Mouse (Mus musculus): Measurements from ENCODE around the gene Calm5.
"Not testable (repeated sequence)": the region's sequence is repeated elsewhere in the genome, so short reads cannot be mapped to it uniquely, and the experiment has no call there.

Gene Calm5

DNA sequence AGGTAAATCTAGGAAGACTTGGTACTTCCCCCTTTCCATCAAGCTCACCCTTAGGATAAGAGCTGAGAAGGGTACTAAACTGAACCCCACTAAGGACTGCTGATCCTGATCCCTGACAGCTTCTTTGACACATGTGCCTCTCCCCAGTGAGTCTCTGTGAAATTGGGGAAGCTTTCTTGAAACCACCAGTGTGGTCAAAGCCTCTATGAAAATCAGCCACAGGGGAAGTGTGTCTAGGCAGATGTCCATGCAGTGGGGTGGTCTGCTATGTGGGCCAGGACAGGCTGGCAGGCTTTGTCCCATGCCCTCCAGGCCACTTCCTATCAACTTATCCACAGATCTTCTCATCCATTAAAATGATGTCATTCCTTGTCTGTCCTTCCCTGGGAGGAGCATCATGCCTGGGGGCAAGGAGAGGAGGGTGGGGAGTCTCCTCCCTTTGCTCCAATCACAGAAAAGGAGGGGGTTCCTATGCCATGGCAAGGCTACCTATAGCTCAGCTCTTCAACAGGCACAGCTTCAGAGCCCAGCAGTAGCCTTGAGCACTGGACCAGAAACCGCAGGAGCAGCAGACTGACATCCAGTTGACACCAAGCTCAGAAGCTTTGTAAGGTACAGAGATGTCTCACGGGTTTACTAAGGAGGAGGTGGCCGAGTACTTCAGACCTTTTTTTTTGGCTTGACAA is at the start of gene Calm5:
TSS of gene Calm5 (plus strand) at position 526 of the 686 bp plus-strand sequence.
- not testable (repeated sequence) for DNase-seq

- peak; percentile 51 to 66 for DNase-seq
Observed at GRCm38 (mm10) chr13:3804186-3804585, 49.8 kb upstream of the Calm5 start, which contains the start of gene Calml3. Gene Calml3, minus strand, starts transcription at chr13:3804316.

- peak; percentile 34 to 47 for DNase-seq
Observed at GRCm38 (mm10) chr13:3805132-3805531, 48.8 kb upstream of the Calm5 start.

- no peak for DNase-seq
Observed at GRCm38 (mm10) chr13:3805638-3806037, 48.3 kb upstream of the Calm5 start.

DNA sequence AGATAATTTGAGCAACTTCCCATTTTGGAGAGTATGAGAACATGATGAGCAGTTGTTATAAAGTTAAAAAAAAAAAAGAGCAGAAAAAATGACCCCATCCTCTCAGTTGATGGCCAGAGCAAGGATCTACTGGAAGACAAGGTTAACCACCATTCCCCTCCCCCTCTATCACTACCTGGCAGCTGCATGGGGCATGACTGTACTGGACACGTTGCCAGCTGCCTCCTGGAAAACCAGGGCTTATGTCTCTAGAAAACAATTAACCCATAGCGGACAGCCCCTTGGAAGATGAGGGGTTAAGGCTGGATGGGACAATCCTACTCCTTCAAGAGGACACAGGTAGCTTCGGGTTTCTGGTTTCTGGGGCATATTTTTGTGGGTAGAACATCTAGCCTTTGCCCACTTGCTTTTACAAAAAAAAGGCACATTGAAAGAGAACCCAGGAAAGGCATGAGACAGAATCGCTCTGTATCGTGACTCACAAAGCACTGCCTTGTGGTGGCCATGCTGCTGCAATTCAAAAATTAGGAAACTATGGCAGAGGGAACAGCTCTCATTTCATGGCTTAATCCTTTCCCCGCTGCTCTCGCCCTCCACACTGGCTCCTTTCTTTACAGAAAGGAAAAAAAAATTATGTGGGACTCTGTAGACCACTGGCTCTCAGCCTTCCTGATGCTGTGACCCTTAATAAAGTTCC is 46.7 kb upstream of the Calm5 start:
- no peak for DNase-seq

- no peak for DNase-seq
Observed at GRCm38 (mm10) chr13:3818012-3818739, 35.8 kb upstream of the Calm5 start.

DNA sequence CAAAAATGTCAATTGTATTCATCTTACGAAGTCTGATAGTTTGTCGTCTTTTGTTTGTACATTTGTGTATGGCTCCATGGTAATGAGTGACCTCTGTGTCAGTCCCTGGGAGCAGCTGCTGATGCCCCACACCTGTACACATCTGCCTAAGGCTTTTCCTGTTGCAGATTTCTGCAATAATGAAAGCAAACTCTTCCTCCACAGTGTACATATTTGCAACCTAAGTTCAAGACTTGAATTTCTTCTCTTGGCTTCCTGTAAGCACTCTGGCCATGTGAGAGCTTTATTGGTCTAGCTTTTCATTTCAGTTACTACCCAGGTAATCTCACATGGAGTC is 35.3 kb upstream of the Calm5 start:
- no peak for DNase-seq

DNA sequence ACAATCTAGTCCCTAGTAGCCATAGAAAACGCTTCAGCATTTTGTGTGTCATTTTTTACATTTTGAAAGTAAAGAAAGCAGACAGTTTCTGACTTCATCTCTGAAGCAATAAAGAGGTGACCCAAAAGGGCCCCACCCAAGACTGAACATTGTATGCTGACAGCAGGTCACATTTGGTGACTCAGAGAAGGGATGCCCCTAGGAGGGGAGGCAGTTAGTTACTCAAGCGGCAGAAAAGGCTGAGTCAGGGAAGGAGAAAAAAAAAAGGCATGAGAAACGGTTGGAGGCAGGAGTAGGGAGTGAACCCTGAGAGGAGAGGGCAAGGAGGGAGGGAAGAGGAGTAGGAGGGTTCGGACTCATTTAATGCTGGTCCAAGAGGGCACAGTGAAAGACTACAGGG is 31.9 kb upstream of the Calm5 start:
- DNase-seq = no peak

DNA sequence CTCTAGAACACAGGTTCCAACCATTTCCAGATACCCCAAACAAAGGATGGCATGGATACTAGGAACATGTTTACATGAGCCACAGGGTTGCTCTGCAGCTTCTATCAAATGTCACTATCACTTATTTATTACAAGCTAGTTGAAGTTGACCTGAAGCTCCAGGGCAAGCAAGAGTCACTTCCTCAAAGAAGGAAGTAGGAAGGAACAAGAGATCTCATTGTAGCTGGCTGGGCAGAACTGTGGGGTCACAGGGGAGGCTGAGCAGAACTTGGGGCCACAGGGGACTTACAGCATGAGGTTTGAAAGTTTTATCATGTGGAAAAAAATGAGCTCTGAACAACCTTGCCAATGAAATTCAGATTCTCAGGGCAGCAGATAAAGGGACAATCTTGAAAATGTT is 28.2 kb upstream of the Calm5 start:
- DNase-seq = no peak

DNA sequence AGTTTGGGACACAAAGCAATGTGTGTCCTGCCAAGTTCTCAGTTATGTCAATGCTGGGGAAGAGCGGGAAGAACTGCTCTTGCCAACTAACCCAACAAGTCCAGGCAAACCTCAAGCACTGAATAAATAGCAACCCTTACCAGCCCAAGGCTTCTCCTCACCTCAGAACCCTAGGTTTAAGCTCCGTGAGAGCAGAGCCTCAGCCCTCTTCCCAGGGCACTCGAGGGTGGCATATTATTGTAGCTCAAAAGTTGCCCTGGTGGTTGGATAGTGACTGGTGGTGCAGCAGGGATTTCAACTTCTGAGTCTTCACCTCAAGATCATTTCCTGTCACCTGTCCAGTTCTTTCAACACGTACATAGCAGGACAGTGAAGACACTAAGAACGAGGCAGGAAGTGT is 22.4 kb upstream of the Calm5 start:
- DNase-seq = no peak

DNA sequence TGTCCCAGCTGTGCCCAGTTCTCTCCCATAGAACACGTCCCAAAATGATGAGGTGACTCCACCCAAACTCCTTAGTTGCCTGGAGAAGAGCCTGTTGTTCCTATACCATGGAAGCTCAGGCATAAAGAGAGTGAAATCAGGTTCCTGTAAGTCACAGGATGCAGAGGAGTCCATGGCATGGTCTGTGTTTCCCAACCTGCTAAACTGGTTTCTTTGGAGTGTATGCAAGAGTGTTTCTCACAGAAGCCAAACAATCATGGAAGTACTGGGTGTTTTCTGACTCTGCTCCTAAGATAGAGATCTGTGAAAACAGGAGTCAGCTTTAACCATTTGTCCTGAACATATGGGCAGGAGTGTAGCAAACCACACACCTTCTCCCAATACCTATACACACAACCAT is 22.0 kb upstream of the Calm5 start:
- DNase-seq = no peak

DNA sequence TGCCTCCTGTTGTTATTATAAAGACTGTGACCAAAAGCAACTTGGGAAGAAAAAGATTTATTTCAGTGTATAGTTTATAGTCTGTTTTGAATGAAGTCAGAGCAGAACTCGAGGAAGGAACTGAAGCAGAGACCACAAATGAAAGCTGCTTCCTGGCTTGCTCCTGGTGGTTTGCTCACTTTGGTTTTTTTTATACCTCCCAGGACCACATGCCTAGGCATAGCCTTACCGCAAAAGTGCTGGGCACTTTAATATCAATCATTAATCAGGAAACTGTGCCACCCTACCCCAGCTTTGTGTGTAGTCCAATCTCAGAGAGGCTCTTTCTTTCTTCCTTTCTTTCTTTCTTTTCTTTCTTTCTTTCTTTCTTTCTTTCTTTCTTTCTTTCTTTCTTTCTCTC is 21.5 kb upstream of the Calm5 start:
- DNase-seq = no peak

DNA sequence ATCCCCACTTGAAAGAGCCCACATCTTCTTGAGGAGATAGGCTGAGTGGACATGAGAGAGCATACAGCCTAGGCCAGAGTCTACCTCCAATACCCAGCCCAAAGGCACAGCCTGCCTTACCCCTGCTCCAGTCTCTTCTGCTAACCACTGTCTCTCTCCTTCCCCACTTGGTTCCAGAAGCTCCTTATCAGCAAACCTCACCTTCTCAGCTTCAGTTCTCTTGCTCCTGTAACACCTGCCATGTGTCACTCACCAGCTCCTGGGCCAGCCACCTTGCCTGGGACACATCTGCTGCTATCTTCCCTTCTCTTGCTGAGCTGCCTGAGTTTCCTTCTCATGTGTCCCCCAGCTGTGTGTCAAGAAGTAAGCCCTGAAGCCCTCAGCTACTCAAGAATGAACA is 20.3 kb upstream of the Calm5 start:
- DNase-seq = not testable (repeated sequence)

DNA sequence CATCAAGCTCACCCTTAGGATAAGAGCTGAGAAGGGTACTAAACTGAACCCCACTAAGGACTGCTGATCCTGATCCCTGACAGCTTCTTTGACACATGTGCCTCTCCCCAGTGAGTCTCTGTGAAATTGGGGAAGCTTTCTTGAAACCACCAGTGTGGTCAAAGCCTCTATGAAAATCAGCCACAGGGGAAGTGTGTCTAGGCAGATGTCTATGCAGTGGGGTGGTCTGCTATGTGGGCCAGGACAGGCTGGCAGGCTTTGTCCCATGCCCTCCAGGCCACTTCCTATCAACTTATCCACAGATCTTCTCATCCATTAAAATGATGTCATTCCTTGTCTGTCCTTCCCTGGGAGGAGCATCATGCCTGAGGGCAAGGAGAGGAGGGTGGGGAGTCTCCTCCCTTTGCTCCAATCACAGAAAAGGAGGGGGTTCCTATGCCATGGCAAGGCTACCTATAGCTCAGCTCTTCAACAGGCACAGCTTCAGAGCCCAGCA is 16.6 kb upstream of the Calm5 start, which contains the start of gene Calm4:
TSS of gene Calm4 (plus strand) at position 446 of the 496 bp plus-strand sequence.
- not testable (repeated sequence) for DNase-seq

DNA sequence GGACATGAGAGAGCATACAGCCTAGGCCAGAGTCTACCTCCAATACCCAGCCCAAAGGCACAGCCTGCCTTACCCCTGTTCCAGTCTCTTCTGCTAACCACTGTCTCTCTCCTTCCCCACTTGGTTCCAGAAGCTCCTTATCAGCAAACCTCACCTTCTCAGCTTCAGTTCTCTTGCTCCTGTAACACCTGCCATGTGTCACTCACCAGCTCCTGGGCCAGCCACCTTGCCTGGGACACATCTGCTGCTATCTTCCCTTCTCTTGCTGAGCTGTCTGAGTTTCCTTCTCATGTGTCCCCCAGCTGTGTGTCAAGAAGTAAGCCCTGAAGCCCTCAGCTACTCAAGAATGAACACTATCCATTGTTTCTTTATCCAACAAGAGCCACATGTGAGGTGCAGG is 13.3 kb upstream of the Calm5 start:
- not testable (repeated sequence) for DNase-seq

DNA sequence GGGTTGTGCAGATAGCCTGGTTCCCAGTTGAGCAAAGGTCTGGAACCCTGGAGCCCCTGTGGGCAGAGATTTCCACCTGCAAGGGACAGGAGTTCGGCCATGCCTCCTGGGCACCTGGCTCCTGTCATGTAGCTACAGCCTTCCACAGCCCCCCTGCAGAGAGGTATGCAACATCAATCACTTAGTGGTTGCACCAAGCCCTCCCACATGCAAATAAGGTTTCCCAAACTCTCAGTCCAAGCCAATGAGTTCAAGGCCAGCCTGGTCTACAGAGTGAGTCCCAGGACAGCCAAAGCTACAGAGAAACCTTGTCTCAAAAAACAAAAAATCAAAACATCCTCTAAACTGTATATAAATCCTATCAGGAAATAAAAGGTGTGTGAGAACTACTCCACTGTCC is 3.6 kb upstream of the Calm5 start:
- no peak for DNase-seq

- no peak for DNase-seq
Observed at GRCm38 (mm10) chr13:3854856-3855255, 883 bp downstream of the Calm5 start.

GRCm38 (mm10) chr13:3856252-3856651 is 2.3 kb downstream of the Calm5 start:
- no peak for DNase-seq

GRCm38 (mm10) chr13:3861251-3861650 is 7.3 kb downstream of the Calm5 start:
- no peak for DNase-seq

- DNase-seq = no peak
Observed at GRCm38 (mm10) chr13:3862325-3862724, 8.4 kb downstream of the Calm5 start.

GRCm38 (mm10) chr13:3862922-3863580 is 9.1 kb downstream of the Calm5 start:
- no peak for DNase-seq

- peak; percentile 13 to 17 for DNase-seq
Observed at GRCm38 (mm10) chr13:3865648-3866354, 11.8 kb downstream of the Calm5 start.

Data from kidney, postnatal 4 days (tissue).